Mouse (Mus musculus): Measurements from ENCODE around the gene Spata17.

DNA sequence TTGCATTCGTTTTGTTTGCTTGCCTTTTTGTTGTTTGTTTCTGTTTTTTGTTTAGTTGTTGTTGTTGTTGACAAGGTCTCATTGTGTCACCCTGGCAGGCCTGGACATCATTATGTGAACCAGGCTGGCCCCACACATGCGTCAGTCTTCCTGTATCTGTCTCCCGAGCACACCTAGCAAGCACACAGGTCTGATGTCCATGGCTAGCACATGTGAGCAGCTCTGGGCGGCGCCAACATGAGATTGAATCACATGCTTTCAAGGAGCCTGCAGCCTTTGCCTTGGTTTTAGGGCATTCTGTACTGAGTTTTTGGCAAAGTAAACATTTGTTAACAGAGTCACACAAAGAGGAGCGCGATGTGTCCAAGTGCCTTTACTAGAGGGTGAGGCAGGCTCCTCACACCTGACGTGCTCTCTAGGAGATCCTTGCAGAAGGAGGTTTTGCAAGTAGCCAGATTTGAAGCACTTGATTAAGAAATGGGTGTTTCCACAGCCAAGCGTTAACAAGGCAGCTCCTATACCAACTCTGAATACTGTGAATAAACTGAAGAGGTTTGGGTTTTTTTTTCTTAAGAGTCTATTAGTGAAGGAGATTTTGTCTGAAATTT lies 166.5 kb downstream of the Spata17 start:
- TF ChIP-seq CTCF (IDR thresholded peaks at IDR 0.05) (no peak), EP300 (IDR thresholded peaks at IDR 0.05; ENCODE audit: insufficient read depth, low read depth, low read length) (no peak)

All from heart, adult 2 months (tissue).